Mouse (Mus musculus): ENCODE measurements around the gene Gm15085. TPM values are rescaled to one million over a fixed set of nuclear protein-coding genes. Genes with fewer than 3 reads are reported as not detected.

The Gm15085 gene
- polyA plus RNA-seq (2017; shearing (Covaris generic)) = not detected

DNA sequence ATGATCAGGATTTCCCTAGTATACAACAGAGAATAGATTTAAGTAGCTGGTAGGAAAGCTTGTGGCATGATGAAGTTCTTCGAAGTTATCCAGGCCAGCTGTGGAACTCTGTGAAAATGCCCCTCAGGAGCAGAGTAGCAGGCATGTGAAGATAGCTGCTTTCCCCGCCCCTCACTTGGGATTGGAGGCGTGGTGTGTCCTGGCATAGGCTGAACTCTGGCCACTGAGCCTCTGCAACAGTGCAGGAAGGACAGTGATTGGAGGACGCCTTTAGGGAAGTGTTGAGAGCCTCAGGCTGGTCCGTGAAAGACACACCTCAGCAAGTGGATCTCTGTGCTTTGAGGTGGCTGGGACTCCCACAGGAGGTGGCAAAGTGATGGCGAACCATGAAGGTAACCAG, at the start of gene Gm15085:
Gm15085 (plus strand) TSS at position 301 of the 400 bp plus-strand sequence.

Other genes with a start within 250 kb of the Gm15085 start
- gene Gm15093, start 175.2 kb upstream of the Gm15085 start, polyA plus RNA-seq (2017; shearing (Covaris generic)) = not detected
- gene Gm10439, start 147.0 kb downstream of the Gm15085 start, polyA plus RNA-seq (2017; shearing (Covaris generic)) = not detected

Data from activated CD4-positive, CD25-positive, alpha-beta regulatory T cell (primary cell).